Mouse (Mus musculus) kidney, adult 2 months (tissue): Measurements from ENCODE around the gene Snx30.

Experiments
- CTCF ChIP-seq: fragments of 200-500 bp; conservative IDR thresholded peaks from 2 replicates; pipeline ENCODE4 v1.5.1; 2011; ENCODE audit warnings: low read depth, mild to moderate bottlenecking, control low read depth, low read length, moderate library complexity, mixed read lengths; ENCODE audit not compliant: insufficient read depth, insufficient read length
- POLR2A ChIP-seq: fragments of 200-500 bp; IDR thresholded peaks from one replicate; pipeline ENCODE4 v1.6.1; 2011; ENCODE audit warnings: low read depth, low read length, control low read depth

DNA sequence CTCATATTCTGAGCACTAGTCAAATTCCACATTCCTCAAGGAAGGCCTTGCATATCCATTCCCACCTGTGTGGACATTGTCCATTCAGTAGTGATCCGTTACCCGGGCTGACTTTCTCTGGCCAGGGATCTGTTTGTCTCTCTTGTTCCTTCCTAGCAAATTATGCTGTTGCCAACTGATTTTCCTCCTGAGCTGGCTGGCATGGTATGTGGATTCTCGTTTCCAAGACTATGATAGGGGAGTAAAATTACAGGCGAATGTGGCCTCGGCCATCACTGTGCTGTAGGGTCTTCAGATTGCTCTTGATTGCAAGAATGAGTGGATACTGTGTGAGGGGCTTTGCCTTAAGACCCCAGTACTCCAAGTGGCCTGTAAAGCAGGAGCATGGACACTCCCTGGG lies 20.7 kb downstream of the Snx30 start:
- TF ChIP-seq CTCF: no peak
- TF ChIP-seq POLR2A: no peak
